Comparison of ENCODE assay signal across 8 mouse cellular contexts in genomic region chr6:145389904-145390303, GRCm38 (mm10).
DNase-seq lines count a peak whose midpoint lies in the region; ATAC-seq and TF ChIP-seq lines count a peak whose summit lies in the region.

No protein-coding gene starts in this region.

- H3K4me2 ChIP-seq in heart, embryonic 16.5 days (ENCODE audit: low read depth, low read length): no peak overlapping the region
- H3K4me2 ChIP-seq in embryonic facial prominence, embryonic 12.5 days (replicated peaks): no peak overlapping the region
- no peak overlapping the region for H3K4me2 ChIP-seq in neural tube, embryonic 14.5 days (ENCODE audit: low read depth, low read length)

- no peak overlapping the region for H3K9ac ChIP-seq in heart, embryonic 16.5 days (ENCODE audit: low read length)
- H3K9ac ChIP-seq in embryonic facial prominence, embryonic 12.5 days: no peak overlapping the region
- no peak overlapping the region for H3K9ac ChIP-seq in neural tube, embryonic 14.5 days (replicated peaks; ENCODE audit: low read depth, low read length)

- no peak for DNase-seq in heart, postnatal 36 days
- DNase-seq in layer of hippocampus, adult 2 months (ENCODE audit: low spot score in 2 of 2): peak; percentile 81 to 89
- DNase-seq in ovary, adult 18-20 months (ENCODE audit: low spot score): no peak
- DNase-seq in T-cell, adult 2 months (ENCODE audit: low spot score): no peak

- H3K27me3 ChIP-seq in heart, embryonic 16.5 days (ENCODE audit: control insufficient read depth, insufficient read depth, low read length): no peaks in the 10 kb centered on the region
- no peaks in the 10 kb centered on the region for H3K27me3 ChIP-seq in embryonic facial prominence, embryonic 12.5 days
- H3K27me3 ChIP-seq in neural tube, embryonic 14.5 days (ENCODE audit: control insufficient read depth, insufficient read depth, low read length): no peaks in the 10 kb centered on the region

- intact Hi-C loops in heart, postnatal 36 days (cut with DNase I): no loop called here

- no peaks in the 10 kb centered on the region for H3K36me3 ChIP-seq in heart, embryonic 16.5 days (ENCODE audit: control insufficient read depth, insufficient read depth)
- no peaks in the 10 kb centered on the region for H3K36me3 ChIP-seq in embryonic facial prominence, embryonic 12.5 days
- H3K36me3 ChIP-seq in neural tube, embryonic 14.5 days (ENCODE audit: control insufficient read depth, insufficient read depth, low read length): no peaks in the 10 kb centered on the region

- TF ChIP-seq CTCF in layer of hippocampus, adult 2 months (conservative IDR thresholded peaks at IDR 0.05): peak; percentile 52

- ATAC-seq in heart, embryonic 16.5 days (replicated peaks; ENCODE audit: extremely low read depth, insufficient read depth, low FRiP score): no peak
- ATAC-seq in embryonic facial prominence, embryonic 12.5 days (ENCODE audit: insufficient number of reproducible peaks, insufficient read depth, low FRiP score, low TSS enrichment): peak; percentile 66
- ATAC-seq in neural tube, embryonic 14.5 days (ENCODE audit: low read depth): peak; percentile 66; the same call in 1 of the 2 replicates
- ATAC-seq in CD4-positive, CD25-positive, alpha-beta regulatory T cell, adult 4 months: no peak

- H3K4me3 ChIP-seq in heart, embryonic 16.5 days (ENCODE audit: low read length): no peak overlapping the region
- no peak overlapping the region for H3K4me3 ChIP-seq in embryonic facial prominence, embryonic 12.5 days
- no peak overlapping the region for H3K4me3 ChIP-seq in layer of hippocampus, adult 2 months
- H3K4me3 ChIP-seq in neural tube, embryonic 14.5 days (ENCODE audit: low read depth, low read length): no peak overlapping the region

- 61% methylated on average over 7 of the region's 7 CpGs for whole genome bisulfite sequencing in heart, embryonic 16.5 days
- 51% methylated on average over 7 of the region's 7 CpGs for WGBS in embryonic facial prominence, embryonic 12.5 days
- WGBS in neural tube, embryonic 14.5 days: 72% methylated on average over 7 of the region's 7 CpGs

- no peaks in the 10 kb centered on the region for H3K9me3 ChIP-seq in heart, embryonic 16.5 days (replicated peaks; ENCODE audit: control insufficient read depth, low read length)
- H3K9me3 ChIP-seq in embryonic facial prominence, embryonic 12.5 days: no peaks in the 10 kb centered on the region
- no peaks in the 10 kb centered on the region for H3K9me3 ChIP-seq in neural tube, embryonic 14.5 days (ENCODE audit: control insufficient read depth, low read length)

- H3K27ac ChIP-seq in heart, embryonic 16.5 days (ENCODE audit: low read length): 0 out of 2 replicates have a peak overlapping the region, but pooled peaks have one; percentile 18
- peak overlapping the region; percentile 80 for H3K27ac ChIP-seq in embryonic facial prominence, embryonic 12.5 days
- H3K27ac ChIP-seq in layer of hippocampus, adult 2 months: peak overlapping the region; percentile 96
- no peak overlapping the region for H3K27ac ChIP-seq in neural tube, embryonic 14.5 days (ENCODE audit: low read depth, low read length)

- peaks cover 29% of the 10 kb centered on the region for H3K4me1 ChIP-seq in heart, embryonic 16.5 days (ENCODE audit: control insufficient read depth, insufficient read depth, low read length)
- H3K4me1 ChIP-seq in embryonic facial prominence, embryonic 12.5 days: peaks cover 28% of the 10 kb centered on the region
- H3K4me1 ChIP-seq in neural tube, embryonic 14.5 days (ENCODE audit: control insufficient read depth, insufficient read depth, low read length): no peaks in the 10 kb centered on the region

Comparison
In these comparisons a context has a peak if more than half of its experiments do, and no peak if none do; other contexts are left out.
1. ATAC-seq: peak in embryonic facial prominence, embryonic 12.5 days (single experiment) and neural tube, embryonic 14.5 days (single experiment); none in heart, embryonic 16.5 days (single experiment) and CD4-positive, CD25-positive, alpha-beta regulatory T cell, adult 4 months (single experiment).
2. DNase-seq: peak in layer of hippocampus, adult 2 months (2 of 2); none in heart, postnatal 36 days (0 of 2), ovary, adult 18-20 months (single experiment) and T-cell, adult 2 months (single experiment).